Mouse (Mus musculus): Measurements from ENCODE around the gene Eci1.
"Not testable (repeated sequence)": the region's sequence is repeated elsewhere in the genome, so short reads cannot be mapped to it uniquely, and the experiment has no call there.

Gene Eci1

GRCm38 (mm10) chr17:24441148-24441547 lies 14.7 kb downstream of the Eci1 start:
- no peak for DNase-seq

GRCm38 (mm10) chr17:24442107-24442506 lies 15.7 kb downstream of the Eci1 start:
- DNase-seq = no peak

- DNase-seq = peak; percentile 52 to 54
These were observed 16.3 kb downstream of the Eci1 start, which contains the start of gene Dnase1l2 for GRCm38 (mm10) chr17:24442632-24443155. Dnase1l2 (minus strand) TSS chr17:24443105.

DNA sequence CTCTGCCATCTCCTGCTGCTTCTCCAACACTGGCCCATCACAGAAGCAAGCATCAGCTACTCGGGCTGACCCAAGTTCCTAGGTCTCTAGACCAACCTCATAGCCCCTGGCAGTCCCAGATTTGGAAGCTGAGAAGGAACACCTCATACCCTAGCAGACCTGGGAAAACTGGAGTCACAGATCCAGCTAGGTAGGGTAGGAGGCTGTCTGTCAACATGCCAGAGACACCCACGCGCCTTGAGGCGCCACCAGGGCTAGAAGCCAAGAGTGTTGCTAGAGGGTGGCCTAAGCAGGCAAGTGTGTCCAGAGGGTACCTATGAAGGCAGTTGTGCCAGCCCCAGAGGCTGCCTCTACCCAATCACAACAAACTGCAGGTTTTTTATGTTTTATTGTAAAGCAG lies 17.0 kb downstream of the Eci1 start:
- peak; percentile 79 to 80 for DNase-seq

- no peak for DNase-seq
These were observed 20.1 kb downstream of the Eci1 start for GRCm38 (mm10) chr17:24446590-24446989.

- DNase-seq = no peak
These were observed 23.1 kb downstream of the Eci1 start for GRCm38 (mm10) chr17:24449507-24449906.

- DNase-seq = no peak
These were observed 24.8 kb downstream of the Eci1 start for GRCm38 (mm10) chr17:24451220-24451619.

DNA sequence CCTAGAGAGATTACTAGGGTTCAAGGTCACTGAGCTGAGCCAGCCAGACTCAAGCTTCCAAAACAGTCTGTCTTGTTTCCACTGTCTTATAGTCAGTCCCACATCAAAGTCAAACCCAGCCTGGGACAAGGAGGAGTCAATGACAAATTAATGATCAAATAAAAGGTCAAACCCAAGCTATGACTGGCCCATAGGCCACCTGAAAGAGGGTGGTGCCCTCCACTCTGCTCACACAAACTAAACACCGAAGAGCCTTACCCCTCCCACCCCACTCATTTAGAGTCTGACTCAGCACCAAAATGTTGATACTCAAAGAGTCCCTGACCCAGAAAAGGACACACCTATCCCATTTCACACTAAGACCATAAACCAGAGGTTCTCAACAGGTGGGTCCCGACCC lies 26.9 kb downstream of the Eci1 start:
- no peak for DNase-seq

- DNase-seq = no peak
These were observed 27.8 kb downstream of the Eci1 start for GRCm38 (mm10) chr17:24454218-24454755.

DNA sequence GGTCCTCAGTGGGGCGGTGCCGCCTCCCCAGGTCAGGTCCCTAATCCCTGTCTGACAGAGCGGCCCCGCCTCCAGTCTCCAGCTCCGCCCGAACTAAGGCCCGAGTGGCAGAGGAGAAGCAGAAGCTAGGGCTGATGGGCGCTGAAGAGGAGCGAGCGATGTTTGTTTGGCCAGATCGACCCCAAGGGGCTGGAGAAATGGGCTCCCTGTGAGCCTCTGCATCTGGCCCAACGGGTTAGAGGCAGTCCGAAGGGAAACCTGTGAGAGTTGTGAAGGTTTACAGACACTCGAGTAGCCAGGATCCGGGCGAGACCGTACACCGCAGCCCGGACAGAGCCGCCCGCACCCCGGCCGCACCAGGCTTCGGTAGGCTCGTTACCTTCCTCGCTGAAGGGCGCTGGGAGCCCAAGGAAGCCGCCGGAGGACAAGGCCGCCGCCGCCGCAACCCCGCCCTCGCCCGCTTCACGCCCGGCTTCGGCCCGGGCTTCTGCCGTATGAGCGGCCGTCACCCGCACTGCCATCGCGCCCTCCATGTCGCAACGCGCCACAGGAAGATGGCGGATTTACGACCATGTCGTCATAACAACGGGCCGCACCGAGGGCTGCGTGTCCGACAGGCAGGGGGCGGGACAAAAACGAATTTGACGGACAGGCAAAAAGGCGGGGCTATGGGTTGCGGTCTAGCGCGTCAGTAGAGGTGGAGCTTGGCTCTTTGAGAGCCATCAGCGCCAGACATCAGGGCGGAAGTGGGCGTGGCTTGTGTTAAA lies 28.5 kb downstream of the Eci1 start:
- DNase-seq = peak; percentile 97 to 100

- not testable (repeated sequence) for DNase-seq
These were observed 29.2 kb downstream of the Eci1 start for GRCm38 (mm10) chr17:24455523-24456206.

- peak; percentile 39 to 47 for DNase-seq
These were observed 35.1 kb downstream of the Eci1 start for GRCm38 (mm10) chr17:24461580-24461979.

GRCm38 (mm10) chr17:24462932-24463331 lies 36.5 kb downstream of the Eci1 start:
- DNase-seq = no peak

DNA sequence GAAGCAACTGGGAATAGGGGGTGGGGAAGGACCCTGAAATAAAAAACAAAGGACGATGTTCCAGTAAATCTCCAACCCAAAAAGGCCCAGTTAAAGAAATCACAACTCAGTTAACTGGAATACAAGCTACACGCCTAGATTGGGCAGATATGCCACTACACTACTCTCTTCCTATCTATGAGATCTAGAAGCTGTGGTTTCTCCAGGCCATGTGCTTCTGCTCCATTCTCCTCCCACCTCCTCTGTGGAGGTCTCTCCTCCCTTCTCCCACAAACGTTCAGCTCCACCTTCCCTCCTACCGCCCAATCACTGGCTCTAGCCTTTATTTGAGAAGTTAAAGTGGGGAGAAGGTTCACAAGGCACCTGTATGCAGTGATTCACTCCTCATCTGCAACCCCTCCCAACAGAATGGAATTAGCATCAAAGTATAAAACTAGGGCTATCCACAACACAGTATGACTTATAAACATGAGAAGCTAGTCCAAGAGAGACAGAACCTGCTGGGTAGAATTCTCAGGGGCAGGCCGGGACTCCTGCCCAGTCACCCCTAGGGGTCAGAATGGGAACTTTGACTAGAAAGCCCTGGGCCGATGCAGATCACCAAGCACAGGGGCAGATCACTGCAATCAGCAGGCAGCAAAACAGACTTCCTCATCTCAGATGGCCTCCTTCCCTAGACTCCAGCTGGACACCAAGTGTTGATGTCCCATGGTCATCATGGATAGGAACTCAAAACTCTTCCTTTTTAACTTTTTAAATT lies 37.1 kb downstream of the Eci1 start:
- DNase-seq = no peak

DNA sequence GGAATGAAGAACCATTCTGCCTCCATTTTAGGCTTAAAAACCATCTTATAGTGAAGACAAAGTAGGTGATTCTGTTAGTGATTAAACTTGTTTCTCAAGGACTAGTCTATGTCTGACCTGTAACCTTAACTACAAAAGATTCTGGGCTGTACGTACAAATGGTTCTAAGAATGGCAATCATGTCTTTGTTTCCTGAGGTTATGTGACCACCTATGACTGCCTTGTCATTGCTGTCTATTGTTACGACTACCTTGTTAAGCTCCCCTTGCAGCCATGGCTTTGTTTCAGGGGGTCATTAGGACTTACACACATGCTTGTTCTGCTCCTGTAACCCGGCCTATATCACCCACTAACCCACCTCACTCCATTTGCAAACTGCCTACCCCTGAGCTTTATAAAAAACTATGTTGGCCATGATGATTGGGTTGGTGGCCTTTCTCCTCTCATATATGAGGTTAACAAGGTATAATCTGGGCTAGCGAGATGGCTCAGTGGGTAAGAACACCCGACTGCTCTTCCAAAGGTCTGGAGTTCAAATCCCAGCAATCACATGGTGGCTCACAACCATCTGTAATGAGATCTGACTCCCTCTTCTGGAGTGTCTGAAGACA lies 42.3 kb downstream of the Eci1 start:
- no peak for DNase-seq

DNA sequence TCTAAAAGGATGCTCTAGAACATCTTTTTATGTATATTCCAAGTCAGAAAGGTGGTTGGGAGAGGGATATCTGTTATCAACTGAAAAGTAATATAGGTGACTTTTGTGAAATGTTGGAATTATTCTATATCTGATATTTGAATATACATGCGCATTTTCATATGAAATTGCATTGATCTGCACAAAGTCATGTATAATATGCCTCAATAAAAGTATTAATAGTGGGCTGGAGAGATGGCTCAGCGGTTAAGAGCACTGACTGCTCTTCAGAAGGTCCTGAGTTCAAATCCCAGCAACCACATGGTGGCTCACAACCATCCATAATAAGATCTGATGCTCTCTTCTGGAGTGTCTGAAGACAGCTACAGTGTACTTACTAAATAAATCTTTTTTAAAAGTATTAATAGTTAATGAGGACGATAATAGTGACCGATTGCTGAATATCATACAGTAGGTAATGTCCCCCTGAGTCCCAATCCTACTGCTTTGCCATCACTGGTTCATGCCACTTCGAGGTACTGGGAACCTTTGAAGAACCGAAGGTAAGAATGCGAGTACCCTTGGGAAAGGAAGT lies 43.0 kb downstream of the Eci1 start:
- no peak for DNase-seq

DNA sequence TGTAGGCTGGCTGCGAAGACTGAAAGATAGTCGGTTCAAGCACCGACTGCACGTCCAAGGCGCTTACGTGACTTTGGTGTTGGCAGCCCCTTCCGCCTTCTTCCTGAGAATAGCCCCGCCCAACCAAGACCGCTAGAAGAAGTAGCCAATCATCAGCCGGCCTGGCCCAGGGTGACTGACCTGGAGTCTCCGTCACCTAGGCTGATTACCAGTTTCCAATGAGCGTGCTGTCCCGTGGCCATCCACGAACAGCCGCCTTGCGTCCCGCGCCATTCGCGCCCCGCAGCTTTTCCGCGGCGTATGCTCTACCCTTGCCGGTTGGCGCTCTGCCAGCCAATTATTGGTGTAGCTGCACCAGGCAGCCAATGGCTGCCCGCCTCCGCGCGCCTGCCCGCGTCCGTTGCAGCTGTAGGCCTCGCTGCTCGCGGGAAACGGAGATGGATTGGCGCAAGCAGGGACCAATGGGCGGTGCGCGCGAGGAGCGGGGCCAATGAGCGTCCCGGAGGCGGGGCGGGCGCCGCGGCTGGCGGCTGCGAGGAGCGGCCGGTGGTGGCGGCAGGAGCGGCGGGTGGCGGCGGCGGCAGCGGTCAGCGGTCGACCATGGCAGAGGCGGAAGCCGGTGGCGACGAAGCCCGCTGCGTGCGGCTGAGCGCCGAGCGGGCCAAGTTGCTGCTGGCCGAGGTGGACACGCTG lies 43.6 kb downstream of the Eci1 start, which contains the start of the genes E4f1 and Pgp:
TSS of gene E4f1 (minus strand) at position 404 of the 693 bp plus-strand sequence.
TSS of gene Pgp (plus strand) at position 483 of the 693 bp plus-strand sequence.
- peak; percentile 99 to 100 for DNase-seq

DNA sequence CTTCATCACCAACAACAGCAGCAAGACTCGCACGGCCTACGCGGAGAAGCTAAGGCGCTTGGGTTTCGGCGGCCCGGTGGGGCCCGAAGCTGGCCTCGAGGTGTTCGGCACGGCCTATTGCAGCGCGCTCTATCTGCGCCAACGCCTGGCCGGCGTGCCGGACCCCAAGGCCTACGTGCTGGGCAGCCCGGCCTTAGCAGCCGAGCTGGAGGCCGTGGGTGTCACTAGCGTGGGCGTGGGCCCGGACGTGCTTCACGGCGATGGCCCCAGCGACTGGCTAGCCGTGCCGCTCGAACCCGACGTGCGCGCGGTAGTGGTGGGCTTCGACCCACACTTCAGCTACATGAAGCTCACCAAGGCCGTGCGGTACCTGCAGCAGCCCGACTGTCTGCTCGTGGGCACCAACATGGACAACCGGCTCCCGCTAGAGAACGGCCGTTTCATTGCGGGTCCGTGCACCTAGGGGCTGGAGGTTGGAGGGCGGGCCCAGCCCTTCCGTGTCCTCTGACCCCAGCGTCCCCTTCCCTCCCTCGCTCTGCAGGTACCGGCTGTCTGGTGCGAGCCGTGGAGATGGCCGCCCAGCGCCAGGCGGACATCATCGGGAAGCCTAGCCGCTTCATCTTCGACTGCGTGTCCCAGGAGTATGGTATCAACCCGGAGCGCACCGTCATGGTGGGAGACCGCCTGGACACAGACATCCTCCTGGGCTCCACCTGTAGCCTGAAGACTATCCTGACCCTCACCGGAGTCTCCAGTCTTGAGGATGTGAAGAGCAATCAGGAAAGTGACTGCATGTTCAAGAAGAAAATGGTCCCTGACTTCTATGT lies 44.5 kb downstream of the Eci1 start:
- peak; percentile 40 to 67 for DNase-seq

- DNase-seq = peak; percentile 72 to 78
These were observed 46.1 kb downstream of the Eci1 start for GRCm38 (mm10) chr17:24472512-24472911.

- no peak for DNase-seq
These were observed 47.3 kb downstream of the Eci1 start, which contains the start of gene Bricd5 for GRCm38 (mm10) chr17:24473612-24474275. Bricd5 (plus strand) TSS chr17:24473884.

Measured in cerebellum, adult 18-20 months (tissue).